Mouse (Mus musculus) brain, adult 2 months (tissue): ENCODE measurements around the gene Rdh7.
"Not testable (repeated sequence)": the region's sequence is repeated elsewhere in the genome, so short reads cannot be mapped to it uniquely, and the experiment has no call there.

Source experiments
- DNase-seq: peaks from one replicate; pipeline ENCODE4 v3.0.0; 2011; ENCODE audit warnings: low read depth, low spot score

The Rdh7 gene

DNA sequence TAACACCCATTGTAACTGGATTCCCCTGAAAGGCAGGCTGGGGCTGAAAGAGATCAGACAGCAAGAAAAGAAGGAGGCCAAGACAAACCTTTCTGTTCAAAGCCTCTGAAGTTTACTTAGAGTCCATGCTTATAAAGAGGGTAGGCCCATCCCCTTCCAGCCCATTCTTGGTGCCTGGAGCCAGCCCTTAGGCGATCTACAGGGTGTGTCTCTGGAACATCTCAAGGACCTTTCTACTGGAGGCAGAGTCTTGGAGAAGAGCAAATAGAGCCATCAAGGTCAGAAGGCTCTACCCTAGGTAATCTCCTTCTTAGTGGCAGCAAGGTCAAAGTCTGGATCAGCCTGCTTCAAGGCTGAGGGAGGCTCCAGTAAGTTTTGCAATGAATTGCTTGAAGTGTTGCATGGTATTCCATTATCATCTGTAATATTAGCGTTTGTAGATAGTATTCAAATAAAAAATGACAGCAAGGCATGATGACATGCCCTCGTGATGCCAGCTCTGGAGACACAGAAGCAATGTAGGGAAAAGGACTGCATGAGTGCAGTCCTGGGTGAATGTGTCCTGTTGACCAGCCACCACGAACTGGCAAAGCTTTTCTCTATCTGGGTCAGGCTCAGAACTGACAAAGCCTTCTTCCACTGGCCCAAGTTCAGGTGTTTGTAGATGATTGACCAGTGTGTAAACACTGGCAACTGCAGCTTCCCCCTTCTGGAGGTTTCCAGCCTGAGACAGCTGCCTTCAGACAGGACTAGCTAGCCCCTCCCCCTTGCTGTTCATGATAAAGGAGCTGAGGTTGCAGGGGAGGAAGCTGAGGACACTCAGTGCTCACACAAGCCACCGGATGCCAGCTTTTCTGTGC, 4.8 kb upstream of the Rdh7 start:
- not testable (repeated sequence) for DNase-seq

DNA sequence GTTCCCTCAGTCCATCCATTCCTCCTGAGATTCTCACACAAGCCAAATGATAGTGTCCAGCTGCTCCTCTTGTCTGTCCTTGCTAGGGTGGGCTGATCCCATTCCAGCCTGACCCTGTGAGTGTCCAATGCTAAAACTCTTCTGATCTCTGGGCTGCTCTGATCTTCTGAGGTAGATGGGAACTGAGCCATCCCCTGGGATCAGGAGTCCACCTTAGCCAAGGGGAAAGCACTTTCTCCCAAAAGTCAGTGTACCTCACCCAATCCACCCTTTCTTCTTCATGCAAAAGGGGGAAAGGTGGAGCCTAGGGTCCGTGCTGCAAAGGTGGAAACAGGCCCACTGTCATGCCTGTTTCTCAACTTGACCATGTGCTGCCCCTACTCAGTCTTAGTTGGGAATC, 2.9 kb upstream of the Rdh7 start:
- no peak for DNase-seq

DNA sequence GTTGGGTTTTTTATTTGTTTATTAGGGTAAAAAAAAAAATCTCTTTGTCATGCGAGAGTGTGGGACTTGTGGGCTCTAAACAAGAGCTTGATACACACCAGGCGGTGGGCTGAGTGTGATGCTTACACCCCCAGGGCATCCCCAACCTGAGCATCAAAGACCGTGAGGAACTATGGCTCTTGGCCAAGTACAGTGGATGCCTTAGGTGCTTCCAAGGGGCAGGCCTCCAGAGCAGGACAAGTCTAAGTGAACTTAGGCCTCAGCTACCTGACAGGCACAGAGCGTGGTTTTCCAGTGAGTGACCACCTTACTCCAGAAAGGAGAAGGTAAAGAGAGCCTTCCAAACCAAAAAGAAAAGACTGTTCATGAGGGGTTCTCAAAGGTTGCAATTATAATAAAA, 1.6 kb downstream of the Rdh7 start:
- no peak for DNase-seq

GRCm38 (mm10) chr10:127886551-127886950, 2.1 kb downstream of the Rdh7 start:
- no peak for DNase-seq

- no peak for DNase-seq
These were observed 7.6 kb downstream of the Rdh7 start for GRCm38 (mm10) chr10:127881041-127881440.

- peak; percentile 22 for DNase-seq
These were observed 9.4 kb downstream of the Rdh7 start for GRCm38 (mm10) chr10:127879155-127879688.

DNA sequence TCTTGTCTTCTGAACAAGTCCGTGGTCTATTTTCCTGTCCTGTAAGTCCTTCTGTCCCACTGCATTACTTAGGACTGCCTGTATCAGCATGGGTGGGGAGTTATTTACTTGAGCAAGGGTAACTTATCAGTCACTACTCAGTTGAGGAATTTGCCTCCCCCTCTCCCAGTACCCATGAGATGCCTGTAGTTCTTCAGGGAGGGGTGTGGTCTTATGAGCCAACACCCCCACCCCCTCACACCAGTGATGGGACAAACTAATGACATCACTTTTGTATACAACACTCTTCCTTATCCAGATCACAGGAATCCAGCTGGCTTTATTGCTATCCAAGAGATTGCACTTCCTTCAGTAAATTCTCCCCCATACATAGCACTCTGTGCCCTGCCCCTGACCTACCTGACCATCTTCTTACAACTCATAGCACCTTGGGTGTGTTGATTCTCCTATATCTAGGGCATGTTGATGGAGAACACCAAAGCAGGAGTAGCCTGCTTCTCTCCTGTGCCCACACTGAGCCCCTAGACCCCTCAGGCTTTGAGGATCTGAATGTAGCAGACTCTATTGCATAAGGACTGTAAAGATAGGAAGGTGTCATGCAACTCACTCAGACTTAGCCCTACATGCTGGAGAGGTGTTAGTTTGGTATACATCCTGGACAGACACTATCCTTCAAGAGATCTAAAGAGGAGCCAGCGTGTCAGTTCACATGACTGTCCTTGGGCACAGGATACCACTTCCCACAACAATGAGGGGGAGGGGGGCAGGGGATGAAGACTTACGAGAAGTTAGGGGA, 10.2 kb downstream of the Rdh7 start:
- no peak for DNase-seq

- no peak for DNase-seq
These were observed 10.9 kb downstream of the Rdh7 start for GRCm38 (mm10) chr10:127877681-127878080.

GRCm38 (mm10) chr10:127872484-127872883, 16.1 kb downstream of the Rdh7 start:
- peak; percentile 45 for DNase-seq

GRCm38 (mm10) chr10:127866232-127866631, 22.4 kb downstream of the Rdh7 start, which contains the start of gene Rdh16f2:
Gene Rdh16f2 (plus strand): TSS chr10:127866474.
- DNase-seq: no peak

DNA sequence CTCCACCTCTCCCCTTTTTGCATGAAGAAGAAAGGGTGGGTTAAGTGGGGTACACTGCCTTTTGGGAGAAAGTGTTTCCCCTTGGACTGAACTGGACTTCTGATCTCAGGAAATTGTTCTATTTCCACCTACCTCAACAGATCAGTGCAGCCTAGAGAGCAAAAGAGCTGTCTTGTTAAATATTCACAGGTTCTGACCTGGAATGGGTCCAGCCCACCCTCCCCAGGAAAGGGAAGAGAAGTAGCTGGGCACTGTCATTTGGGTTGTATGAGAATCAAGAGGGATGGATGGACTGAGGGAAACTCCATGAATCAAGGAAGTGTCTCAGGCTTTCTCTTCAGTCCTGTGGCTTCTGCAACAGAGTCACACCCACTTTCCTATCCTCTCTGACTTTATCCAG, 23.7 kb downstream of the Rdh7 start:
- DNase-seq: no peak

DNA sequence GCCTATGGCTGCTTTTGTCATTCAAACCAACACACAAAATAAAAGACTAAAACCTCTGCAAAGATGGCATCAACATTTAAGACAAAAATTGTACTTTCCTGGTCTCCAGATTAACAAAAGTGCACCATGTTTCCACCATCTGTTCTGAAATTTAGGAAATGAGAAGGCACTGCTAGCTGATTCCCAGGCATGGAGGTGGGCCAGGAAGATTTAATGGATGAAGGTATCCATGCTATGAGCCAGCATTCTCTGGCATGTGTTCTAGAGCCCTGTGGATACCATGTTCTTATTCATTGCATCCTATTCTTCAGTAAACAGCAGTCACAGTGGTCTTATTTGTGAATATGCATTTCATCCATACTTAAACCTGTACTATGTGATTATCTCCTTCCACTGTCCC, 32.2 kb downstream of the Rdh7 start:
- DNase-seq: peak; percentile 11

DNA sequence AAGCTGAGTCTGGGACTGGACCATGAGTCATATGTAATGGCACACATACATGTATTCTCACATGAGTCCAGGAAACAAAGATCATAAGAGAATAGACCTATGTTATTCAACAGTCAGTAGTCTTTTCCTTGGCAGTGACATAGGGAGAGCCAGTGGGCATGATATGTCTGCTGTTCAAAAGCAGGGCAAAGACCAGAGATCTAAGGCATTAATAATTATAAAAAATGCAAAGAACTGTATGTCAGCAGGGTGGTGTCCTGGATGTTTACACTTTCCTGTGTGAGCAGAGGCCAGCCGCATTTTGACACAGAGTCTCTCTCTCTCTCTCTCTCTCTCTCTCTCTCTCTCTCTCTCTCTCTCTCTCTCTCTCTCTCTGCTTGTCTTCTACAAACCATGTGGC, 39.0 kb downstream of the Rdh7 start, which contains the start of gene Rdh19:
Rdh19 (plus strand) TSS at position 301 of the 400 bp plus-strand sequence.
- no peak for DNase-seq

DNA sequence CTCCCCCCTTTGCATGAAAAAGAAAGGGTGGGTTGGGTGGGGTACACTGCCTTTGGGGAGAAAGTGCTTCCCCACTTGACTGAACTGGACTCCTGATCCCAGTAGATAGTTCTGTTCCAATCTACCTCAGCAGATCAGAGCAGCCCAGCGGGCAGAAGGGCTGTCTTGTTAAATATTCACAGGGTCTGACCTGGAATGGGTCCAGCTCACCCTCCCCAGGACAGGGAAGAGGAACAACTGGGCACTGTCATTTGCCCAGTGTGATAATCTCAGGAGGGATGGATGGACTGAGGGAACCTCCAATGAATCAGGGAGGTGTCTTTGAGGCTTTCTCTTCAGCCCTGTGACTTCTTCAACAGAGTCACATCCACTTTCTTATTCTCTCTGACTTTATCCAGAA, 40.5 kb downstream of the Rdh7 start:
- no peak for DNase-seq

DNA sequence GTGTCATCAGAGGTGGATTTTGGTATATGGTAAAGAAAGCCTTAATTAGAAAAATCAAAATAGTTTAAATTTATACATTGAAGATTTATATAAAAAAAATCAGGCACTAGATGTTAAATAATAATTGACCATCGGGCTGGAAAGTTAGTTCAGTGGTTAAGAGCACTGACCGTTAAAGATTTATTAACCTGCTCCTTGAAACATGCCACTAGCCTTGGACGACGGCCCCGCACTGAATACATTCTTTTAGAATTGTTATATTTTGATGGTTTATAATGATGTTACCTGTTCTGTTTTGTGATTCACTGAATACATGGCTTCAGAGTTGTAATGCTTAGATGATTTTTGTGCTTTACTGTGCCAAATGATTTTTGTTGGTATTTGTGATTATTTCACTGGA, 42.7 kb downstream of the Rdh7 start:
- not testable (repeated sequence) for DNase-seq

- no peak for DNase-seq
These were observed 47.8 kb downstream of the Rdh7 start for GRCm38 (mm10) chr10:127840776-127841175.

DNA sequence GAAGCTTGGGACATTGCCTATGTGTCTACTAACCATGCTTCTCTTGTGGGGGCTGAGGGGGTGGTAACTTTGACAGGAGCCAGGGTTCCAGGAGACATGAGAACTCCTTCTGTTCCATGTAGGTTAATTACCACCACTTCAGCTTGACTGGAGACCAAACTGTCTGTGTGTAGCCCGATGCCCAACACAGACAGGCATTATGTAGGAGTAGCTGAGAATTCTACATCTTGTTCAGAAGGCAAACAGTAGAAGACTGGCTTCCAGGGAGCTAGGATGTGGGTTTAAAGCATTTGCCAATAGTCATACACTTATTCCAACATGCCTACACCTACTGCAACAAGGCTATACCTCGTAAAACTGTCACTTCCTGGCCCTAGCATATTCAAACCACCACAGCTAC, 50.1 kb downstream of the Rdh7 start:
- DNase-seq: peak; percentile 53

DNA sequence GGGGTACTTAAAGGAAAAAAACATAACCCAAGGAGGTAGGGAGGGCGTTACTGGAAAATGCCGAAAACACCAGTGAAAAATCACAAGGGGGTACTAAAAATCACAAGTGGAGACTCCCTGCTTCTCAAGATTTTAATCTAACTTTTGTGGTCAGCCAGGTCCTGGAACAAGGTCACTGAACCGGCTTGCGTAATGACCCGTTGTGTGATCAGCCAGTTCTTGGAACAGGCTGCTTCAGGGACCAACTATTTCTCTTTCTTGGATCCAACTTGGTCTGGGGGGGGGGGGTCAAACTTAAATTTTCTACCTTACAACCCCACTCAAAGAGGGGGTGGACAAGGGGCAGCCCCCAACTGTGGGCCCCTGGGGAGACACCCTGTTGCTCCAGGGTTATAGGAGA, 50.8 kb downstream of the Rdh7 start:
- DNase-seq: not testable (repeated sequence)

GRCm38 (mm10) chr10:127835292-127835691, 53.3 kb downstream of the Rdh7 start:
- DNase-seq: no peak

DNA sequence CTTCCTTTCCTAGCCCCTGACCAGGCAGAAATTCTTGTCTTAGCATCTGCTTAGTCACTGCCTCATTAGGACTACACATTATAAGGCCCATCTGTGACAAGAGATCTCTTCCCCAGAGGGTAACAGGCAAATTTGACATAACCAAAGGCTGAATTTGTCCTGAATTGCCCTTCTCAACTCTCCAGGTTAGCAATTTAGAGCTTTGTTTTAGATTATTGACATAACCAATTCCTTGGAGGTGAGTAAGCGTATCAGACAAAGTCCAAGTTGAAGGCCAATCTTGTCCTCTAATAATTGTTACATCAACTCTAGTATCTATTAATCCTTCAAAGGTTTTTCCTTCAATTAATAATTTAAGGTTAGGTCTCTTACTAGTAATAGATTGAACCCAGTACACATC, 54.4 kb downstream of the Rdh7 start:
- not testable (repeated sequence) for DNase-seq
